Mouse (Mus musculus): ENCODE measurements around the gene Pafah1b3. TPM values are rescaled to one million over a fixed set of nuclear protein-coding genes. Genes with fewer than 3 reads are reported as not detected.

Pafah1b3 gene
- total RNA-seq, 2 experiments from 2014 or later, result 37.5 to 38.4 TPM

- DNase-seq, result no peak
Observed at GRCm38 (mm10) chr7:25305481-25305880, 7.7 kb upstream of the Pafah1b3 start.

GRCm38 (mm10) chr7:25303685-25304006 is 5.9 kb upstream of the Pafah1b3 start:
- no peak for DNase-seq

- DNase-seq, result no peak
Observed at GRCm38 (mm10) chr7:25303003-25303684, 5.4 kb upstream of the Pafah1b3 start.

- no peak for DNase-seq
Observed at GRCm38 (mm10) chr7:25301063-25301462, 3.3 kb upstream of the Pafah1b3 start, which contains the start of gene Prr19. Gene Prr19 (plus strand): TSS chr7:25301411.

- DNase-seq, result peak; percentile 39
Observed at GRCm38 (mm10) chr7:25296945-25297453, 787 bp downstream of the Pafah1b3 start.

GRCm38 (mm10) chr7:25294960-25295722 is 2.6 kb downstream of the Pafah1b3 start:
- no peak for DNase-seq

- DNase-seq, result no peak
Observed at GRCm38 (mm10) chr7:25294495-25294894, 3.3 kb downstream of the Pafah1b3 start.

GRCm38 (mm10) chr7:25293191-25293739 is 4.5 kb downstream of the Pafah1b3 start:
- no peak for DNase-seq

GRCm38 (mm10) chr7:25292107-25292506 is 5.7 kb downstream of the Pafah1b3 start:
- no peak for DNase-seq

- peak; percentile 70 for DNase-seq
Observed at GRCm38 (mm10) chr7:25290911-25291310, 6.9 kb downstream of the Pafah1b3 start.

GRCm38 (mm10) chr7:25290463-25290862 is 7.3 kb downstream of the Pafah1b3 start:
- no peak for DNase-seq

- DNase-seq, result no peak
Observed at GRCm38 (mm10) chr7:25289925-25290324, 7.9 kb downstream of the Pafah1b3 start.

- DNase-seq, result no peak
Observed at GRCm38 (mm10) chr7:25288721-25289120, 9.1 kb downstream of the Pafah1b3 start.

GRCm38 (mm10) chr7:25288011-25288410 is 9.8 kb downstream of the Pafah1b3 start:
- DNase-seq, result no peak

GRCm38 (mm10) chr7:25286989-25287388 is 10.8 kb downstream of the Pafah1b3 start:
- no peak for DNase-seq

- DNase-seq, result no peak
Observed at GRCm38 (mm10) chr7:25285511-25286238, 12.1 kb downstream of the Pafah1b3 start.

- DNase-seq, result peak; percentile 38
Observed at GRCm38 (mm10) chr7:25284766-25285165, 13.0 kb downstream of the Pafah1b3 start.

- no peak for DNase-seq
Observed at GRCm38 (mm10) chr7:25284171-25284570, 13.6 kb downstream of the Pafah1b3 start.

GRCm38 (mm10) chr7:25283637-25284036 is 14.1 kb downstream of the Pafah1b3 start:
- DNase-seq, result peak; percentile 39

- peak; percentile 61 for DNase-seq
Observed at GRCm38 (mm10) chr7:25282731-25283211, 15.0 kb downstream of the Pafah1b3 start.

- peak; percentile 99 for DNase-seq
Observed at GRCm38 (mm10) chr7:25281734-25282601, 15.8 kb downstream of the Pafah1b3 start.
